Mouse (Mus musculus) forebrain, postnatal 0 days (tissue): ENCODE measurements around the gene Gm9045. TPM values are rescaled to one million over a fixed set of nuclear protein-coding genes. Genes with fewer than 3 reads are reported as not detected.
"Not testable (repeated sequence)": the region's sequence is repeated elsewhere in the genome, so short reads cannot be mapped to it uniquely, and the experiment has no call there.

Experiments used
- ATAC-seq: fragments of 200-750 bp; cut with Nextera tagmentation; 2 replicates; pipeline ENCODE4 v1.8.0; 2017; ENCODE audit warnings: mild to moderate bottlenecking, moderate library complexity
- DNase-seq: peaks from one replicate; pipeline ENCODE4 v3.0.0-alpha.2; 2015
- H3K27ac ChIP-seq: fragments of 300-500 bp; sonication (generic); 2 replicates; pipeline ENCODE4 v1.5.1; 2014; ENCODE audit warnings: low read depth, mild to moderate bottlenecking, antibody characterized with exemption, low read length, moderate library complexity, mixed read lengths
- H3K27me3 ChIP-seq: fragments of 300-500 bp; sonication (generic); 2 replicates; pipeline ENCODE4 v1.6.1; 2014; ENCODE audit warnings: mild to moderate bottlenecking, low read length, mixed read lengths; ENCODE audit not compliant: insufficient read depth
- H3K36me3 ChIP-seq: fragments of 300-500 bp; sonication (generic); 2 replicates; pipeline ENCODE4 v1.6.1; 2014; ENCODE audit warnings: mild to moderate bottlenecking, moderate library complexity; ENCODE audit not compliant: insufficient read depth
- H3K4me1 ChIP-seq: fragments of 300-500 bp; sonication (generic); 2 replicates; pipeline ENCODE4 v1.6.1; 2014; ENCODE audit warnings: antibody characterized with exemption; ENCODE audit not compliant: insufficient read depth
- H3K4me2 ChIP-seq: fragments of 300-500 bp; sonication (generic); 2 replicates; pipeline ENCODE4 v1.6.1; 2014; ENCODE audit warnings: low read depth, mild to moderate bottlenecking, moderate library complexity
- H3K4me3 ChIP-seq: fragments of 300-500 bp; sonication (generic); 2 replicates; pipeline ENCODE4 v1.5.1; 2014; ENCODE audit warnings: low read depth, low read length, mixed read lengths
- H3K9ac ChIP-seq: fragments of 300-500 bp; sonication (generic); 2 replicates; pipeline ENCODE4 v1.6.1; 2014; ENCODE audit warnings: mild to moderate bottlenecking
- H3K9me3 ChIP-seq: fragments of 300-500 bp; sonication (generic); 2 replicates; pipeline ENCODE4 v1.6.1; 2016; ENCODE audit warnings: low read length
- CTCF ChIP-seq: sonication (generic); IDR thresholded peaks from 2 replicates; pipeline ENCODE4 v1.5.1; 2016; ENCODE audit warnings: antibody characterized with exemption, control low read depth, low read depth
- WGBS: fragments of 180-500 bp; shearing (Covaris S2); extraction: QIAGEN DNeasy Blood & Tissue Kit; methylation state at CpG from one replicate; pipeline ENCODE4 v1.1.7; 2014; 5-methylcytosine and 5-hydroxymethylcytosine counted together
- polyA plus RNA-seq: library from polyadenylated mRNA; unstranded; fragments of >200 nt; fragmentation: Nextera tagmentation; extraction: Ambion mirVana; gene quantifications from 2 replicates; pipeline ENCODE4 v1.2.1, GENCODE M21; 2015
- total RNA-seq: library from RNA; depleted of rRNA; stranded (reverse); fragments of >200 nt; gene quantifications from 2 replicates; pipeline ENCODE4 v1.2.3, GENCODE M21; 2014; rRNA removed

Gm9045 gene
- total and polyA plus RNA-seq, 2 experiments from 2014 or later: not detected

GRCm38 (mm10) chr10:118319024-118319423 is 18.6 kb downstream of the Gm9045 start:
- Histone ChIP-seq H3K9me3 (no peaks in the 10 kb centered on the region), H3K27me3 (no peaks in the 10 kb centered on the region), H3K27ac (no peak overlapping the region), H3K36me3 (no peaks in the 10 kb centered on the region), H3K4me2 (no peak overlapping the region), H3K4me1 (no peaks in the 10 kb centered on the region), H3K4me3 (no peak overlapping the region), H3K9ac (no peak overlapping the region)
- DNase-seq (no peak), ATAC-seq (no peak)
- TF ChIP-seq CTCF: no peak
- 89% methylated on average over 8 of the region's 8 CpGs for WGBS

DNA sequence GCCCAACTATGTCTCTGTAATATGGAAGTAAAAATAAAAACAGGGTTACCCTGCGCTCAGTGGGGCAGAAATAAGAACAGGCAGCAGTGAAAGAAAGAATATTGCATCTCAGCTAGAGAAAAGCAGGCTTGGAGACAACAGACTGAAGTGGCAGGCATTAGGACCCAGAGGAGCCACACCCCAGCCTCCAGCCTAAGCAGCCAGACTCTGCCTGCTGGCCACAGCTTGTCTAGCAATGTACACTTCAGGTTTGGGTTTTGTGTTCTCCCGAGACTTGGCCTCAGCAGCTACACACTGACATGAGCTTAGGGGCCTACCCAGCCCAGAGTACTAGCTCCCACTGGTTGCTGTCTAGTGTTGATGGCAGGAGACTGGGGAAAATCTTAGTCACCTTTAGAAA is 35.5 kb downstream of the Gm9045 start:
- H3K27me3 ChIP-seq, H3K27ac ChIP-seq, H3K4me2 ChIP-seq, H3K4me3 ChIP-seq, H3K9me3 ChIP-seq, H3K36me3 ChIP-seq, DNase-seq, H3K9ac ChIP-seq, H3K4me1 ChIP-seq, ATAC-seq: not testable (repeated sequence)
- 41% methylated on average over 2 of the region's 2 CpGs for WGBS

- no peak within 1 kb of the TSS for H3K27ac ChIP-seq
- no peak within 1 kb of the TSS for H3K4me3 ChIP-seq
- H3K4me1 ChIP-seq: no peaks in the 10 kb centered on the region
- no peak within 1 kb of the TSS for H3K4me2 ChIP-seq
- no peak for TF ChIP-seq CTCF
- WGBS: 97% methylated on average over 6 of the region's 6 CpGs
- DNase-seq (no peak), ATAC-seq (no peak)
- no peaks in the 10 kb centered on the region for H3K27me3 ChIP-seq
- no peak within 1 kb of the TSS for H3K9ac ChIP-seq
- H3K9me3 ChIP-seq: no peaks in the 10 kb centered on the region
- H3K36me3 ChIP-seq: no peaks in the 10 kb centered on the region
Measured at GRCm38 (mm10) chr10:118294938-118295337, 42.7 kb downstream of the Gm9045 start, which contains the start of gene Iltifb. Gene Iltifb (minus strand): TSS chr10:118295038.

Other genes with a start within 250 kb of the Gm9045 start
- 29.2 and 43.0 TPM in 2 replicates for gene Mdm1, start 196.0 kb downstream of the Gm9045 start, total RNA-seq
- gene Mdm1, start 196.0 kb downstream of the Gm9045 start, polyA plus RNA-seq: 17.0 and 22.7 TPM in 2 replicates
- 0.24 and 0.31 TPM in 2 replicates for gene Il22, start 132.9 kb downstream of the Gm9045 start, total RNA-seq
- gene Il22, start 132.9 kb downstream of the Gm9045 start, polyA plus RNA-seq: 0.54 and 0.88 TPM in 2 replicates
- gene Gm32717, start 97.1 kb downstream of the Gm9045 start, total RNA-seq: 0.31 TPM in 1 of 2 replicates, not detected in the other
- 0.07 TPM in 1 of 2 replicates, not detected in the other for gene Gm32717, start 97.1 kb downstream of the Gm9045 start, polyA plus RNA-seq
- gene Gm32802, start 79.1 kb downstream of the Gm9045 start, total RNA-seq: 0.31 TPM in 1 of 2 replicates, not detected in the other
- 0.07 TPM in 1 of 2 replicates, not detected in the other for gene Gm32802, start 79.1 kb downstream of the Gm9045 start, polyA plus RNA-seq
- gene Iltifb, start 42.8 kb downstream of the Gm9045 start, total RNA-seq: 0.38 and 2.5 TPM in 2 replicates
- gene Iltifb, start 42.8 kb downstream of the Gm9045 start, polyA plus RNA-seq: 1.5 and 1.8 TPM in 2 replicates
- not detected in 2 replicates for gene Gm9040, start 10.9 kb downstream of the Gm9045 start, total RNA-seq
- gene Gm9040, start 10.9 kb downstream of the Gm9045 start, polyA plus RNA-seq: not detected in 2 replicates
- gene Gm9044, start 5.4 kb downstream of the Gm9045 start, total RNA-seq: not detected in 2 replicates
- not detected in 2 replicates for gene Gm9044, start 5.4 kb downstream of the Gm9045 start, polyA plus RNA-seq
- gene Gm9046, start 5.4 kb upstream of the Gm9045 start, total RNA-seq: not detected in 2 replicates
- not detected in 2 replicates for gene Gm9046, start 5.4 kb upstream of the Gm9045 start, polyA plus RNA-seq
- gene Gm9048, start 10.8 kb upstream of the Gm9045 start, total RNA-seq: 0.08 TPM in 1 of 2 replicates, not detected in the other
- not detected in 2 replicates for gene Gm9048, start 10.8 kb upstream of the Gm9045 start, polyA plus RNA-seq
- gene Gm9049, start 16.3 kb upstream of the Gm9045 start, total RNA-seq: 0.23 TPM in 1 of 2 replicates, not detected in the other
- gene Gm9049, start 16.3 kb upstream of the Gm9045 start, polyA plus RNA-seq: not detected in 2 replicates
- gene Ifng, start 103.2 kb upstream of the Gm9045 start, total RNA-seq: not detected in 2 replicates
- gene Ifng, start 103.2 kb upstream of the Gm9045 start, polyA plus RNA-seq: not detected in 2 replicates